Mouse (Mus musculus): ENCODE measurements around the gene Lgals12.

Lgals12 gene

DNA sequence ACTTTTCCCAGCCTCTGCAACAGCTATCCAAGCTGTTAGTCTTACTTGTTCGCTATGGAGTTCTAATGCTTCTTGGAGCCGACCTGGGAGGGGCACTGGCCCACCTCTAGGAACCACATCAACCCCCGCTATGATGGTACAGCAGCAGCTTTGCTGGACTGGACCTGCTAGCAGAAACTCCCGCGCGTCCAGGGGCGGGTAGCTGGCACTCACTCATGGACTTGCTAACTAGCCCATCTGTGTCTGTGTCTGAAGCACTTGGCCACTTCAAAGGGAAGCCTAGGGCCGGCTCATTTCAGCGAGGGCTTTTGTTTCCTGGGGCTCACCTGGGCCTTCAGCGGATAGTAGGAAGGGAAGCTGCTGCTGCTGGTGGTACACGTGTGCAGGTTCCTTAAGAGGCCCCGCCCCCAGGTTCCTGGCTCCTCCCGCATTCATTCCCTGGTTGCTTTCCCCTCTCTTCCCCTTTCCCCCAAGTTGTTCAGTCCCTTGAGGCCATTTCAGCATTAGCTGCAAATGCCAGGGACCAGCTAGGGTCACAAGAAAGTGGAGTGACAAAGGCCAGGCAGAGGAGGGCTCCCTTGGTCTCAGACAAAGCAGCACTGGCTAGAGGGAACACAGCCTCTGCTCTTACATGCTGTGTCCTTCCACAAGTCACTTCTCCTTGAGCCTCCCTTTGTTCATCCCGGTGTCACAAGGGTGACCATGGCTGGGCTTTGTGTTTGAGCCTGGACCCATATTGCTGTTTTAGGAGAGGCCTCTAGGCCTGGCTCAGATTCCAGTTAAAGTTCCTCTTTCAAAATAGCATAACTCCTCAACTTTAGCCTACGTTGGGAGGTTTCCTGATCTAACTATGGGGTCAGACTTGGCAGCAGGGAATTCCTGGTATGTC is at the start of gene Lgals12:
Gene Lgals12 (minus strand): TSS at position 393 of the 889 bp plus-strand sequence.
- DNase-seq (ENCODE audit: low spot score) = peak; percentile 32

DNA sequence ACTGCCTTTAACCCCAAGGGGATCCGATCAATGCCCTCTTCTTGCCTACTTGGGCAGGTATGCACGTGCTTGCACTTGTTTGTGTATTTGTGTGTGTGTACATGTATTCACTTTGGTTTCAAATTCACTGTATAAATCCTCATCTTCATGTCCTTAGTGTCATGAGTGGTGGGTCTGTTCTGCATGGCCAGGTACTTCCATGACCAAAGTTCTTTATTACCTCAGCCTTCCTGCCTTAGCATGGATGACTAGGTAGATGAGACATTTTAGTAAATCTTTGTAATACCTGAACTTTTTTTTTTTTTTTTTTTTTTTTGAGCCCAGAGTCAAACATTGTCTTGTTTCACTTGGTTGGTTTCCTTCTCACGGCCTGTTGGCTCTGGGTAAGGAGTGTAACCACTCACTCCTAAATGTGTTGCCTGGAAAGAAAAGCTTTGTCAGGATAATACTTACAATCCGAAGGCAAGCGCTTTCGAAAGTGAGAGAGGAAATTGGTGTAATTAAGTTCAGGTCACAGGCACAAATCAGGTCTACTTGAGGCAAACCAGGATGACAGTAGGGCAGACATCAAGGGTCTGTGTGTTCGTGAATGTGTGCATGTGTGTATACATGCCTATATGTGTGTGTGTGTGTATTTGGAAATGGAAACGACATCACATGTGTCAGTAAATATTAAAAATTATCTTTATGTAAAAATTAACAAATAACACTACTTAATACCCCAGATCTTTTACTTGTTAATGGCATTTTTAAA is 42.1 kb upstream of the Lgals12 start:
- no peak for DNase-seq (ENCODE audit: low spot score)

DNA sequence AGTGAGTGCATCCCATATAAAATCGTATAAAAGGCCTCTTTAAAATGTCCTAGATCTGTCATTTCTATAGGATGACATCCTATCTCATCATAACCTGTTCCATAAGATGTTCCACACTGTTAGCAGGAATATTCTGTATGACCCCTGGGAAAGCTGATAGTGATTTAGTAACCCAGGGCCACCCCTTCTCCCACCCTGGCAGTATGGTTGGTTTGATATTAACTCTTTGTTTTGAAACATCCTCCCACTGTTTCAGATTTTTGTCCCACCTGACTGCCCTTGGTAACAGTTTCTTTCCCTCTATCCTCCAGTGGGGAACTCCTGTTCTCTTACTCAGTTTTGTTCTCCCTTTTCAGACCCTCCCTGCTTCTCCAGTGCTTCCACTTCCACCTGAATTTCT is 26.8 kb upstream of the Lgals12 start:
- no peak for DNase-seq (ENCODE audit: low spot score)

DNA sequence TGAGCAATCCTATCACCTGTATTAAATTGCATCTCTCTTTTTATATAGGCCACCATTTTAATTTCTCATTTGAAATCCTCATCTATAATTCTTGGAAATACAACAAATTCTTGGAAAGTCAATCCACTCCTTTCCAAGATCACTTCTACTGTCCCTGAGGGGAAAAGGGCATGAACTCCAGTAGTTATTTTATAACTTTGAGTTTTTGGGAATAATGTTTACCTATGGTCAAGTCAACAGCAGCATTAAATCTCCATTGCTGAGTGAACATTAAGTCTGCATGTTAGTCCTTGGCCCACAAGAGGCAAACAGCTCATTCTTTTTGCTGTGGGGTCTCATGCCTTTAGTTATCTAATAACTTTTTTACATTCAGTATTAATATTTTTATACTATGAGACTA is 26.0 kb upstream of the Lgals12 start:
- no peak for DNase-seq (ENCODE audit: low spot score)

DNA sequence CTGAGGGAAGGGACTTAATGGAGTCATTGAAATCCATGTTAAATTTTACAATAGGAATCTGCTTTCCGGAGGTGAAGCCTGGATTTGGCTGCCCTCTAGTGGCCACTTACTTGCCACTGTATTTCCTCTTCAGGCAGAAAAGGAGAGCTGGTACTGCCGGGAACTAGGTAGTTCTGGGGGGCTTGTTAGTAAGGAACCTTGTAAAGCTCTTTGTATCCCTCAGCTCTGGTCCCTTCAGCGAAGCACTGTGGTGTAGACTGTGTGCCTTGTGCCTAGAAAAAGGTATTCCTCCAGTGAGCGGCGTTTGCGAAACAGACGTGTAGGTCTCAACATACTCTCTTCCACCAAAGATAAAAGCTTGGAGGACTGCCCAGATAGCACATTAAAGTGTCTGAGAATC is 10.7 kb upstream of the Lgals12 start:
- peak; percentile 86 for DNase-seq (ENCODE audit: low spot score)

DNA sequence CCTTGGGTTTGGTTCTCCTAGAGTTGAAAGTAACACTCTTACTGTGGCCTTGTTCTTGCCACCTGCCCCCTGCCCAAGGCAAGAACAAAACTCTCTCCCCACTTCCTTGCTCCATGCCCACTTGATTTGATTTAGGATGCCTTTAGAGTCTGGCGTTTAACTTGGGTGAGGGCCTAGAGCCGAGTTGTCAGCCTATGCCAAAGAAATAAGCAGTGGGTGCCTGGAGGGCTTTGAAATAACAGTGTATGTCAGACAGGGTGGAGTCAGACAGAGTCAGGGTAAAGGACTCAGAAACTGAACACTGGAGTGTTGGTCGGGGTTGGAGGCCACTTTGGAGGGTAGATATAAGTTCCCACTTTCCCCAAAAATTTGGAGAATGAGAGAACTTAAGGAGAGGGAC is 10.1 kb upstream of the Lgals12 start:
- DNase-seq (ENCODE audit: low spot score) = no peak

DNA sequence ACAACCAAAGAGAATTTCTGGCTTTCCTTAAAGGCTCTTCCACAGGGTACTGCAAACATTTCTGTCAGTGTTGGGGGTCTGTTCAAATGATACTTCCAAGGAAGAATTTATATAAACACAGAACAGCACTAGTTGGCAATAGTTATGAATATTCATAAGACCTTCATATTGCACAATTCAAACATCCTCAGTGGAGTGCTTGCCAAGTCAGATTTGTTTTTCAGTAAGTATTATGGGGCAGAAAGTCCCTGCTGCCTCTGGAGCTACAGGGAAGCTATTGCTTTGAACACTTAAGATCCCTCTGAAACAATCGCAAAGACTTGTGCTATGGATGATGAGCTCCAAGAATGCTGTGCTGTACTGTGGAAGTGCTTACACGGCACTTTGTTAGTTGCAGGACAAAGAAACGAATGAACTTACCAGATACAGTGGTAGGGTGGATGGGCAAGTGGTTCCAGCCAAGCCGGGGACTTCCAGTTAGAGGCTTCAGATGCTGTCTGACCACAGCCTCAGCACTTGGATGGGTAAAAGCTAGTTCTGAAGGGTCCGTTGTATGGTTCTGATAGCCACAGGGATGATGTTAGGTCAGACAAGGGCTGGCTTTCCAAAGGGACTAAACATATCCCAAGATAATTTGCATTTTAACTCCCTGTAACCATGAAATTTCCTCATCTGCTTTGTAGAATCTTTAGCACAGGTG is 9.4 kb upstream of the Lgals12 start:
- no peak for DNase-seq (ENCODE audit: low spot score)

DNA sequence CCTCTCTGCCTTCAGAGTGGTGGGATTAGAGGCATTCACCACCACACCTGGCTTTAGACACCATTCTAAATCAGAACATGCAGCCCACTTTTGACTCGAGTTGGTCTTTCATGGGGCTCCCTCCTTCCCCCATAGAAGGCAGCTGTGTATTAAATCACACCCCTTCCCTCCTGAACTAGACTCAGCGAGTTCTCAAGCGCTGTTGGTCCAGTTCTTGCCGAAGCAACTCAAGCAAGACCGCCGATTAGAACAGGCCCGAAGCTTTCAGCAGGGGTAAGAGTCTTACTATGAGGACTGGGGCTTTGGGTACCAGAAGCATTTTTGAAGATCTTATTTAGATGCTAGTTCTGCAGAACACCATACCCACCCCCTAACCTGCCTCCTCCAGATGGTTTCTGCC is 6.2 kb upstream of the Lgals12 start:
- no peak for DNase-seq (ENCODE audit: low spot score)

DNA sequence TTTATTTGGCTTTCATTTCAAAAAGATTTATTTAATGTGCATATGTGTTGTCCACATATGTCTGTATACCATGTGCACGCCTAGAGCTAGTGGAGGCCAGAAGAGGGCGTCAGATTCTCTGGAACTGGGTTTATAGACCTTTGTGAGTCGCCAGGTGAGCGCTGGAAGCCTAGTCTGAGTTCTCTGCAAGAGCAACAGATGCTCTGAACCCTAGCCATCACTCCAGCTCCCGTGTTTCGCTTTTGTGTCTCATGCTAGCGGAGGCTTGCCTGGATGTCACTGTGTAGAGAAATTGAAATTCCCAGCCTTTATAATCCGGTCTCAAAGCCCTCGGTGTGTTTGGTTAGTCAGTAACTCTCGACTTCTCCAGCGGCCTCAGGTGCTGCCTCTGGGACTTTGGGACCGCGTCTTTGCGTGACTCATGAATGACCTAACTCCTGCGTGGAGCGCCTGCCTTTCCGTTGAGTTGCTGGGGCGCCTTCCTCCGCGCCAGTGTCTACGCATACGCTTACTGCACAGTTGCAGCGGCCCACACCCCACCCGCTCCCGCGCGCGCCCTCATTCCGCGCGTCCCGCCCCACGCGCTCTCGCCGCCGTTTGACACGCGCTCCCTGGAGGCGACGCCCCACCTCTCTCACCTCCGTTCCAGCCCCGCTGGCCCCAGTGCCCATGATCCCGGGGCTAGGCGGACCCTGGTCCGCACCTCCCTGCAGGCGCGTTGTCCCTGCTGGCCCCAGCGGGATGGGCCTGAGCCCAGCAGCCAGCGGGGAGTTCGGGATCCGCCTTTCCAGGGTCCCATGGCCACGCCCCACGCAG is 5.2 kb upstream of the Lgals12 start, which contains the start of gene Hrasls5:
Gene Hrasls5 (plus strand): TSS at position 600 of the 816 bp plus-strand sequence.
- DNase-seq (ENCODE audit: low spot score) = peak; percentile 40

DNA sequence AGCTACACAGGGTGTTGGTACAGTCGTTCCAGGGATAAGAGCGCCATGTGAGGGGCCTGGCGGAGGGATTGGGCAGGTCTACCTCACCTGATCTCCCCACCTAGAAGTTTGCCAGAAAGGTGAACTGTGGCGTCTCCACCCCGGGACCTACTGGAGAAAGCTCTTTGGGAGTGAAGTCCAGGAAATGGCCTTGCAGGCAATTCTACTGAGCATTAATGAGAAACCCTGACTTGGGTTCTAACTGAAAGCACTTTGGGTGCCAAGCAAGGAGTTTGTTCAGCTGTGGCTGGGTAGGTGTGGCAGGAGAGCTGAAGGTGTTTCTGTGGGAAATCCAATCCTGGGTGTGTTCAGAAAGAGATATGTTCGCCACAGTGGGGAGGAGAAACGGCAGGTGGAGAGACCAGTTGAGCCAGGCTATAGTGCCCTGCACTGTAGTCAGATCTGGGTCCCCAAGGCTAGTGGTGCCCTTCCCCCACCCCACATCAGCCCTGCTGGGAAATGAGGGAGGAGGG is 753 bp upstream of the Lgals12 start:
- DNase-seq (ENCODE audit: low spot score) = no peak

DNA sequence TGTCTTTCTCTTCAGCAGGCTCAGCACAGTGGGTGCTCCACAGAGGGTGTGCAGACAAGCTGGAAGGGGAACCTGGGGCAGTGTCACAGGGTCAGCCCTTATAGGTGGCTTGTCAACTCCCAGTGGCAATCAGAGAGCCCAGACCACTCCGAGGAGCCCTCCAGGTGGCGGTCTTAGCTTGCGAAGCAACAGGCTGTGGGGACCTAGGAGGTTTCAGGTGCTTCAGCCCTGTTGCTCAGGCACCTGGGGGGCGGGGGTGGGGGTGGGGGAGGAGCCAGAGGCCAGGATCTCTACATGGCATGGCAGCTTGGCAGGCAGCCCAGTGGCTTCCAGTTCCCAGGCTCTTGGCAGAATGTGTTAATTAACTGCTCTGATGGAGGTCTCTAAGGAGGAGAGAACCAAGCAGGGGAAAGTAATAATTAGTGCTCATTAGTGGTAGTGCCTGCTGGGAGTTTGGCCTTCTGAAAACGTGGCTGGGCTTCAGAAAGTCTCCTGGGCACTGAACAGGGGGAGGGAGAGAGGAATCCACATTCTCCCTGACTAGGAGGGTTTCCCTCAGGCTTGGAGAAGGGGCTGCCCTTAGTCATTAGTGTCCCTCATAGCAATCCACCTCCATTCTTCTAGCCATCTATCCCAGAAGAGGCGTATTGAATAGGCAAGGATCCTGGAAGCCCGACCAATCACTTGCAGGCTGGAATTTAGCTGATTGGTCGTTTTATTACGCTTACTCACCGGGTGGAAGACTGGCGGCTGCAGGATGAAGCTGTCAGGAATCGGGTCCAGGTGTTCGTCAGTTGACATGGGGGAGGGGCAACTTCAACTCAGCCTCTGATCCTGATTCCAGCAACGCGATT is 836 bp downstream of the Lgals12 start:
- peak; percentile 50 for DNase-seq (ENCODE audit: low spot score)

DNA sequence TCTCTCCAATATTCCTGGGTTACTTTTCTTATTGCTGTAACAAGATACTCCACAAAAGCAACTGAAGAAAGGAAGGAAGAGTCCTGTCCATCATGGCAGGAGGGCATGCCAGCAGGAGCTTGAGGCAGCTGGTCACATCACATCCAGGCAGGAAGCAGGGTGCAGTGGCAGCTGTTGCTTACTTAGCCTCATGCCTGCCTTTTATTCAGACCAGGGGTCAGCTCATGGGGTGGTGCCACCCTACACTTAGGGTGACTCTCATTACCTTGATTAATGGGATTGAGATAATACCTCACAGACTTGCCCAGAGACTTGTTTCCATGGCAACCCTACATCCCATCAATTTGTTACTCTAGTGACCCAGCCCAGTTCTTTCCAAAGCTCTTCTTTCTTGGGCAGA is 2.0 kb downstream of the Lgals12 start:
- no peak for DNase-seq (ENCODE audit: low spot score)

DNA sequence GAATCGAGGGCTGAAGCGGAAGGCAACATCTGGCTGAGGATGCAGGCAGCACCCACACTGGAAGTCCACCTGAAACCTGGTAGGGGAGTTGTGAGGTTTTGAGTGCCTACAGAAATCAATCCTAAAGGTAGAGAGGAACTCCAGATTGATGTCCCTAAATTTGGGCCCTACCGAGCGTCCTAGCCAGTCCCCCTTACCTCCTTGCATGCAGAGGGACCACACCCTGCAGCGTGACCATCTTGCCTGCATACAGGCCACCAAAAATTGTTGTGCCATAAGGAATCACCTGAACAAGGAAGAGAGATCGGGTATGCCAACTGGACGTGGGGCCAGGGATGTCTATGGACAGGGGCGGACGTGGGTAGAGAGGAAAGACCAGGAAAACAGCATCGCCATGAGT is 2.9 kb downstream of the Lgals12 start:
- DNase-seq (ENCODE audit: low spot score) = no peak

DNA sequence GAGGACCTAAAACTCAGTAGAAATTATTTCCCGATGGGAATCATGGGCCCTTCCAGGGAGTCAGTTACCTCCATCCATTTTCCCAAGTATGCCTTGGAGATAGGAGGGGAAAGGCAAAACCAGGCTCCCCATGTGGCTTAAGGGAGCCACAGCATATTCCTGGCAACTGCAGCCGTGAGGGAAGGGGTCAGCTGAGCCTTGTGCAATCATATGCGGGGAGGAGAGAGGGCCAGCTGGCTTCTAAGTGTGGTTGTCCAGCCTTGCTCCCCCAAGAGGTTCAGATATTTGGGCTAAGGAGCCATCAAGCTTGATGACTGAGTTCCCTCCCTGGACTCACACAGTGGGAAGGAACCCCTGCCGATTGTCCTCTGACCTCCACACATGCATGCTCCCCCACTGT is 5.4 kb downstream of the Lgals12 start:
- no peak for DNase-seq (ENCODE audit: low spot score)

DNA sequence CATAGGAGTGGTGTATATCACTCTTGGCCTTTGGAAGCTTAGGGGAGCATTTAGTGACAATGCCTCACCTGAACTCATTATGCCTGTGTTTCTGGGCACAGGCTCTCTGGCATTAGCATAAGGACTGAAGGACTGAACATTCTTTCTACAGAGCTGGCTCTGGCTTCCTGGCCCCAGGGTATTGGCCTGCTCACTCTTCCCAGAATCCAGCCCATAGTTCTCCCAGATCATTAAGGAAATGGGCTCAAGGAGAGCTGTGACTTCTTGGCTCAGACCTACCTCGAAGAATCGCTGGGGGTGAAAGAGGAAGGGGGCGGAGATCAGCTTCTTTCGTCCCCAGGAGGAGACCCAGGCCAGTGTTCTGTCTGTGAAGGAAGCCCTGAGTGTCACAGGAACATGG is 8.5 kb downstream of the Lgals12 start:
- DNase-seq (ENCODE audit: low spot score) = no peak

DNA sequence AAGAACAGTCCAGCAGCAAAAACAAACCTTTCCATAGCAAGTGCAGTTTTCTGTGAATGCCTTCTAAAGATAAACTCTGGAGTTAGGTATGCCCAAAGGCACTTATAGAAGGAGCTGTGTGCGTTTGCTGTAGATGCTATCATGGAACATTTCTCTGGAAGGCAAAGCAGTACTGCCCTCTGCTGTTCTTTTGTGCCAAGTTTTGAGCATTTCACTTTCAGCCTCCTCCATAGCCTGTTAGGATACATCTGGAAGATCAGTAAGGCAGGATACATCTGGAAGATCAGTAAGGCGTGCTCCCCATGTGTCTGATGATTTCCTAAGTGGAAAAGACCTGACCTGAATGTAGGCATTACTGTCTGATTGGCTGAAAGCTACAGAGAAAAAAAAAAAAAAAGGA is 11.5 kb downstream of the Lgals12 start:
- peak; percentile 73 for DNase-seq (ENCODE audit: low spot score)

DNA sequence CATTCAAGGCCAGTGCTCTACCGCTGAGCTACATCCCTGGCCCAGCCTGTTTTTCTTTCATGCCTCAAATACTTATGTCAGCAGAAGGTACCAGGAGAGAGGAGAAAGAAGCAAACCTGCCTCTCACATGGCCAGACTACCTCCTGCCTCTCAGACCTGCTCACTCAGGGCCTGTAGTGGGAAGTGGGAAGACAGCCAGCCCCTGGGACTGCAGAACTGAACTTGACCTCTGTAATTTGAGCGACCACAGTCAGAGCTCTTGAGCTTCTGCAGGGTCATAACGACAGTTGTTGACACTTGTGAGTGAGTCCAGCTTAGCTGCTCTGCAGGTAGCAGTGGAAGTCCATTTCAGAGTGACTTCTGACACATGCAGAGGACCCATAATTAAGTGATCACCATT is 15.0 kb downstream of the Lgals12 start:
- no peak for DNase-seq (ENCODE audit: low spot score)

DNA sequence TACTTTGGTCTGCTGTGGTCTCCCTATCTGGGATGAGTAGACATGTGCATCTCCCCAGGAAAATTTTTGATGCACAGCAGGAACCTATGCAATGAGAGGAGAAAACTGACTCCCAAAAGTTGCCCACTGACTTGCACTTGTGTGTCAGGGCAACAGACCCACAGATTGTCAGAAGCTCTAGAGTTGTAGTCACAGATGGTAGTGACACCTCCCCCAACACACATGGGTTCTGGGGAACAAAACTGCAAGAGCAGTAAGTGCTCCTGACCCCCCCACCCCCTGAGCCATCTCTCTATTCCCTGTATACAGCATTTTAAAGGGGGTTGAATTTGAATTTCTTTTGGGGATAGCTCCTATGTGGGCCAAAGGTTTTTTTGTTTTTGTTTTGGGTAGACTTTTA is 16.2 kb downstream of the Lgals12 start:
- no peak for DNase-seq (ENCODE audit: low spot score)

DNA sequence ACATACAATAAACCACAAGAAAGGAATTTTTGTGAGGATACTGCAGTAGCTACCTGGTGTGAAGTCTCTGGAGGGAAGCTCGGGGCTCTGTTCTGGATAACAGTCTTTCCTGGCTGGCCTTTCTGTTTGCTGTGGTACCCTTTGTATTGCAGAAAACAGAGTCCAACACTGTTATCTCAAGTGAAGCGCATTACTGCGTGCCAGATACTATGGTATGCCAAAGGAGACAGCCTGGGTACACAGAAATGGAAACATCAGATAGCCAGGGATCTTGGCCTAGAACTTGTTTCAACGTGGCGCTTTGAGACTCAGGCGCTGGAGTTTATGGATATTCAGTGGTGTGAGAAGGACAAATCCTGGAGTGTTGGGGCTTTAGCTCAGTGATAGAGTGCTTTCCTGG is 21.2 kb downstream of the Lgals12 start:
- DNase-seq (ENCODE audit: low spot score) = no peak

DNA sequence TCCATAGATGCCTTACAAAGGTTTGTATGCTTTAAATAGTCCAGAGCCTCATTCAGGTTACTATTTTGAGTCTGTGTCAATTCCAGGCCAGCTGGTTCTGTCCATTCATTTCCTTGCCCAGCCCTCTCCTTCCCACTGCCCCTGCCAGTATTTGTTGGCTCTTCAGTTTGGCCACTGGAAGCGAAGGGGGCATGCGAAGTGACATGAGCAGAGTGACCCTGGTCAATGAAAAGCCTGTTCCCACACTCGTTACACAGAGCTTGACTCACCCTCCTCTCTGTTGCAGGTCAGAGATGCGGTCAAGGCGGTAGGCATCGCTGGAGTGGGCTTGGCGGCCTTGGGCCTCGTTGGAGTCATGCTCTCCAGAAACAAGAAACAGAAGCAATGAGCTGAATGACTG is 21.7 kb downstream of the Lgals12 start:
- no peak for DNase-seq (ENCODE audit: low spot score)

DNA sequence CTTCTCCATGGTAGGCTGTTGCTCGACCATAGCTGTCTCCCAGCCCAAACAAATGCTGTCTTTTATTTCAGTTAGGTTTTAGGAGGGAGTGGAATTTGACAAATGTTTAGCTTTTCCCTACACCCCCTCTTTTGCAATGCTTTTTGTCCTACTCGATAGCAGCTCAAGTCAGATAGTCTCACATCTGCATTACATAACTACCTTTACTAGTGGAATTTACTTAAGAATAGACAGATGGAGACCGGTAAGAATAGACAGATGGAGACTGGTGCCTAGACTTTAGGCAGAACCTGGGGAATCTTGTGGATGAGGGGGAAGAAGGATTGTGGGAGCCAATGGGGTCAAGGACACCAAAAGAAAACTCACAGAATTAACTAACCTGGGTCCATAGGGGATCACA is 23.4 kb downstream of the Lgals12 start:
- DNase-seq (ENCODE audit: low spot score) = no peak

Measured in embryo, embryonic 10.5 days (tissue).